Mouse (Mus musculus): ENCODE results near the gene Gm17662.

DNA sequence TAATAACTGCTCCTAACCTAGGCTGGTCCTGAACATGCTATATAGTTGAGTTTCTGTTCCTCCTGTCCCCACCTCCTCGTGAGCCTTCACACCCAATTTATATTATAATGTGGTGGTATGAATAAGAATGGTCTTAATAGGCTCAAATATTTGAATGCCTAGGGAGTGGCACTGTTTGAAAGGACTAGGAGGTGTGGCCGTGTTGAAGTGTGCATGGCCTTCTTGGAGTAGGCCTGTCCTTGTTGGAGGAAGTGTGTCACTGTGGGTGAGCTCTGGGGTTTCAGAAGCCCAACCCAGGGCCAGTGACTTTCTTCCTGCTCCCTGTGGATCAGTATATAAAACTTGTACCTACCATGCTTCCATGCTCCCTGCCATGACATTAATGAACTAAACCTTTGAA lies 43.5 kb upstream of the Gm17662 start:
- TF ChIP-seq USF1 (IDR thresholded peaks at IDR 0.05; ENCODE audit: low read depth) (no peak), CTCF (IDR thresholded peaks at IDR 0.05; ENCODE audit: control insufficient read depth, insufficient read depth, insufficient read length) (no peak), FOSL1 (IDR thresholded peaks at IDR 0.05; ENCODE audit: insufficient read depth, low read length, poor library complexity, severe bottlenecking) (no peak), CEBPB (IDR thresholded peaks at IDR 0.05; ENCODE audit: low read depth) (no peak)
